Mouse (Mus musculus): ENCODE results near the gene Pkd1. TPM values are rescaled to one million over a fixed set of nuclear protein-coding genes. Genes with fewer than 3 reads are reported as not detected.

Gene Pkd1
- polyA plus RNA-seq, 1 experiment, result 74.2 TPM

DNA sequence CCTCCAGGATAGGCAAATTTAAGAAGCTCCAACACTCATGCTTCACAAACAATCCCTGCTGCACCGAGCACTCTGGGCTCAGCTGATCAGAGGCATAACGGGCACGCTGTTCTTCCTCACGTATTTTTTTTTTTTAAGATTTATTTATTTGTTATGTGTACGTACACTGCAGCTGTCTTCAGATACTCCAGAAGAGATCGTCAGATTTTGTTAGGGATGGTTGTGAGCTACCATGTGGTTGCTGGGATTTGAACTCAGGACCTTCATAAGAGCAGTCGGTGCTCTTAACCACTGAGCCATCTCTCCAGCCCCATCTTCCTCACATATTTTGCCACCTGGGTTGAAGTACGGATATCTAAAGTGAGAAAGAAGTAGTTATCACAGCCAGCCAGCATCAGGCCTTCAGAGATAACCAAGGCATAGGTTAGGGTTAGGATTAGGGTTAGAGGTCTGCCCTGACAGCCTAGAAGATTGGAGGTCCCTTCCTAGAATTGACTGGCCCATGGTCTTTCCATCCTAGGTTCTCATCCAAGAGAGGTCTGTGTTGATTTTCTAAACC lies 15.4 kb upstream of the Pkd1 start, which contains the start of gene Rab26:
Gene Rab26 (minus strand): TSS at position 51 of the 559 bp plus-strand sequence.
- TF ChIP-seq POLR2A (IDR thresholded peaks at IDR 0.05; ENCODE audit: borderline replicate concordance, extremely low read depth, insufficient read depth, insufficient read length, poor library complexity, severe bottlenecking), result no peak
- TF ChIP-seq CTCF (IDR thresholded peaks at IDR 0.05; ENCODE audit: borderline replicate concordance, extremely low read depth, insufficient read depth, insufficient read length), result no peak
- no peak for DNase-seq (ENCODE audit: low read depth)

GRCm38 (mm10) chr17:24535300-24535699 lies 14.3 kb upstream of the Pkd1 start:
- DNase-seq (ENCODE audit: low read depth), result no peak
- TF ChIP-seq POLR2A (IDR thresholded peaks at IDR 0.05; ENCODE audit: borderline replicate concordance, extremely low read depth, insufficient read depth, insufficient read length, poor library complexity, severe bottlenecking) (no peak), CTCF (IDR thresholded peaks at IDR 0.05; ENCODE audit: borderline replicate concordance, extremely low read depth, insufficient read depth, insufficient read length) (no peak)

DNA sequence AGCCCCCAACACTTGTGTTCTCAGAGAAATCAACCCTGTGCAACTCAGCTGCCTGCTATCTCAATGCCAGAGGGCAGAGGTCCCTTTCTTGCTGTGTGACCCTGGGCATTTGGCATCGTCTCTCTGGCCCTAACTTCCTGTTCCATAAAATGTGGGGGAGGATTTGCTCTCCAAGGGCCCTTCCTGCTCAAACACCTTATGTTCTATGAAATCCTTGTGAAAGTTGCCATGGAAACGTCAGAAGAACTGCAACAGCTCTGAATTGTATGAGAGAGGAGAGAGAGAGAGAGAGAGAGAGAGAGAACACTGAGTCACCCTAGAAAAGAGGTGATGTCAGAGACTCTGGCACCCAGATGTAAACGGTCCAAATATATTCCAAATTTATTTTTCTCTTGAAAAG lies 12.1 kb upstream of the Pkd1 start:
- TF ChIP-seq POLR2A (IDR thresholded peaks at IDR 0.05; ENCODE audit: borderline replicate concordance, extremely low read depth, insufficient read depth, insufficient read length, poor library complexity, severe bottlenecking) (no peak), CTCF (IDR thresholded peaks at IDR 0.05; ENCODE audit: borderline replicate concordance, extremely low read depth, insufficient read depth, insufficient read length) (no peak)
- DNase-seq (ENCODE audit: low read depth), result peak; percentile 76

GRCm38 (mm10) chr17:24538950-24539349 lies 10.7 kb upstream of the Pkd1 start:
- peak; percentile 50; the same call in 1 of the 2 replicates for TF ChIP-seq CTCF (IDR thresholded peaks at IDR 0.05; ENCODE audit: borderline replicate concordance, extremely low read depth, insufficient read depth, insufficient read length)
- no peak for TF ChIP-seq POLR2A (IDR thresholded peaks at IDR 0.05; ENCODE audit: borderline replicate concordance, extremely low read depth, insufficient read depth, insufficient read length, poor library complexity, severe bottlenecking)
- DNase-seq (ENCODE audit: low read depth), result peak; percentile 74

DNA sequence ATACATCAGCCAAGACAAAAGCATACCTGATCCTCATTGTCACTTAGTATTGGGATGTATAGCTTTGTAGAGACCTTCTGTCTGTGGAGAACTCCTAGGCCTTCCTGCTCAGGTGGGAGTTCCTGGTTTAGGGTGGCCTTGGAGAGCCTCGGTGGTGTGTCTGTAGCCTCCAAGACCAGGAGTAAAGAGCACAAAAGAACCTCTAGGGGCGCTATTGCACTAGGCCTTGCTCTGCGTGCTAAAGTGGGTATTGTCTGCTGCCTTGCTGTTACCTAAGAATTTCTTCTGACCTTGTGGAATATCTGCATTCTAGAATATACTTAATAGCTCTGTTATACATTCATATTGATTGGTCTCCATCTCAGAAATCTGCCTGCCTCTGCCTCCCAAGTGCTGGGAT lies 9.3 kb upstream of the Pkd1 start:
- DNase-seq (ENCODE audit: low read depth), result peak; percentile 65

GRCm38 (mm10) chr17:24544613-24545012 lies 5.0 kb upstream of the Pkd1 start:
- TF ChIP-seq POLR2A (IDR thresholded peaks at IDR 0.05; ENCODE audit: borderline replicate concordance, extremely low read depth, insufficient read depth, insufficient read length, poor library complexity, severe bottlenecking) (no peak), CTCF (IDR thresholded peaks at IDR 0.05; ENCODE audit: borderline replicate concordance, extremely low read depth, insufficient read depth, insufficient read length) (no peak)
- DNase-seq (ENCODE audit: low read depth), result peak; percentile 59

More for the DNA sequence above, 9.3 kb upstream of the Pkd1 start:
- TF ChIP-seq CTCF (IDR thresholded peaks at IDR 0.05; ENCODE audit: borderline replicate concordance, extremely low read depth, insufficient read depth, insufficient read length) (peak; percentile 70), POLR2A (IDR thresholded peaks at IDR 0.05; ENCODE audit: borderline replicate concordance, extremely low read depth, insufficient read depth, insufficient read length, poor library complexity, severe bottlenecking) (no peak)

DNA sequence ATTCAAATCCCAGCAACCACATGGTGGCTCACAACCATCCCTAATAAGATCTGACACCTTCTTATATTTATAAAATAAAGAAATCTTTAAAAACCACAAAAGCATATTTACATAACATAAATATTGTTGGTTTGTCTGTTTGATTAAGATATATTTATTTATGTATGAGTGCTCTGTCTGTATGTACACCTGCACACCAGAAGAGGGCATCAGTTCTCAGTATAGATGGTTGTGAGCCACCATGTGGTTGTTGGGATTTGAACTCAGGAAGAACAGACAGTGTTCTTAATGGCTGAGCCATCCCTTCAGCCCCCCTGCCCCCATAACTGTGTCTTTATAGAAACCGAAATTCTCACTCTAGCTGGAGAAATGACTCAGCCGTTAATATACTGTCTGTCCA lies 4.4 kb upstream of the Pkd1 start:
- TF ChIP-seq CTCF (IDR thresholded peaks at IDR 0.05; ENCODE audit: borderline replicate concordance, extremely low read depth, insufficient read depth, insufficient read length) (no peak), POLR2A (IDR thresholded peaks at IDR 0.05; ENCODE audit: borderline replicate concordance, extremely low read depth, insufficient read depth, insufficient read length, poor library complexity, severe bottlenecking) (no peak)
- DNase-seq (ENCODE audit: low read depth), result no peak

GRCm38 (mm10) chr17:24546234-24546633 lies 3.4 kb upstream of the Pkd1 start:
- no peak for TF ChIP-seq POLR2A (IDR thresholded peaks at IDR 0.05; ENCODE audit: borderline replicate concordance, extremely low read depth, insufficient read depth, insufficient read length, poor library complexity, severe bottlenecking)
- TF ChIP-seq CTCF (IDR thresholded peaks at IDR 0.05; ENCODE audit: borderline replicate concordance, extremely low read depth, insufficient read depth, insufficient read length), result no peak
- DNase-seq (ENCODE audit: low read depth), result no peak

DNA sequence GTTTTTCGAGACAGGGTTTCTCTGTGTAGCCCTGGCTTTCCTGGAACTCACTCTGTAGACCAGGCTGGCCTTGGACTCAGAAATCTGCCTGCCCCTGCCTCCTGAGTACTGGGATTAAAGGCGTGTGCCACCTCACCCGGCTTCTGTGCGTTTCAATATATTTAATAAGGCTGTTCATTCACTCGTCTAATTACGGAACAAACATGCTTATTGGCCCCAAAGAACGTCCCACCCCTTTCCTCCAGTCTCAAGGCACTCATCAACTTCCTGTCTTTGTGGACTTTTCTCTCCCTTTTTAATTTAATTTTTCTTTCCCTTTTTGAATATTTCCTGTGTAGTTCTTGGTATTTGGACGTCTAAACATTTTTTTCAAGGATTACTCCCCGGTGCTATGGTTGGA lies 1.2 kb upstream of the Pkd1 start:
- DNase-seq (ENCODE audit: low read depth), result no peak

GRCm38 (mm10) chr17:24548921-24549617 lies 565 bp upstream of the Pkd1 start:
- no peak for TF ChIP-seq CTCF (IDR thresholded peaks at IDR 0.05; ENCODE audit: borderline replicate concordance, extremely low read depth, insufficient read depth, insufficient read length)
- TF ChIP-seq POLR2A (IDR thresholded peaks at IDR 0.05; ENCODE audit: borderline replicate concordance, extremely low read depth, insufficient read depth, insufficient read length, poor library complexity, severe bottlenecking), result no peak

More for the DNA sequence above, 1.2 kb upstream of the Pkd1 start:
- TF ChIP-seq CTCF (IDR thresholded peaks at IDR 0.05; ENCODE audit: borderline replicate concordance, extremely low read depth, insufficient read depth, insufficient read length), result no peak
- no peak for TF ChIP-seq POLR2A (IDR thresholded peaks at IDR 0.05; ENCODE audit: borderline replicate concordance, extremely low read depth, insufficient read depth, insufficient read length, poor library complexity, severe bottlenecking)

GRCm38 (mm10) chr17:24550416-24551049 lies 899 bp downstream of the Pkd1 start:
- TF ChIP-seq POLR2A (IDR thresholded peaks at IDR 0.05; ENCODE audit: borderline replicate concordance, extremely low read depth, insufficient read depth, insufficient read length, poor library complexity, severe bottlenecking), result no peak
- peak; percentile 88 for DNase-seq (ENCODE audit: low read depth)

More at GRCm38 (mm10) chr17:24548921-24549617, 565 bp upstream of the Pkd1 start:
- peak; percentile 56 for DNase-seq (ENCODE audit: low read depth)

All from brain, embryonic 14.5 days (tissue).